Comparison of ENCODE assay signal across 13 mouse cellular contexts in genomic region chr19:56810641-56811146, GRCm38 (mm10). TPM values are rescaled to one million over a fixed set of nuclear protein-coding genes. Genes with fewer than 3 reads are reported as not detected.
"Had no signal": no experiment of that assay in that cellular context is flagged by ENCODE, and none has a peak within 500 bp of the region (broad histone marks: within the 10 kb centered on the region; RNA-seq: fewer than 3 reads in every experiment).

No protein-coding gene starts in this region.

- H3K4me3 ChIP-seq: left cerebral cortex, adult 2 months; limb, embryonic 10.5 days; liver, embryonic 15.5 days; midbrain, embryonic 10.5 days; myocyte; neural tube, embryonic 15.5 days had no signal

- ATAC-seq: inflammation-experienced regulatory T-cells, adult 6 months had no signal

- H3K4me2 ChIP-seq: liver, embryonic 11.5 days; liver, embryonic 15.5 days; neural tube, embryonic 15.5 days had no signal

- H3K9ac ChIP-seq: liver, embryonic 15.5 days; neural tube, embryonic 15.5 days had no signal

- H3K9me3 ChIP-seq: limb, embryonic 10.5 days; liver, embryonic 15.5 days; midbrain, embryonic 10.5 days; neural tube, embryonic 15.5 days had no signal

- DNase-seq: thymus, adult 18-20 months; thymus, postnatal 25 days had no signal

- H3K27ac ChIP-seq: kidney, postnatal 0 days; left cerebral cortex, adult 2 months; limb, embryonic 10.5 days; liver, embryonic 15.5 days; midbrain, embryonic 10.5 days; neural tube, embryonic 15.5 days had no signal

- H3K4me1 ChIP-seq: limb, embryonic 10.5 days had no signal

- H3K27me3 ChIP-seq: liver, embryonic 15.5 days; neural tube, embryonic 15.5 days had no signal

RNA-seq across cellular contexts. Expression of gene Tdrd1, which starts 15.3 kb away (rescaled TPM):
- polyA plus RNA-seq: inflammation-experienced regulatory T-cells, adult 6 months; lung, postnatal 0 days; myocyte; spleen, adult 2 months had no signal
